Mouse (Mus musculus) ES-E14 (cell line): ENCODE measurements at regions not wholly inside any gene's neighbourhood (a gene's known extent, or its start where the extent isn't known, plus 50 kb on each side); places are given as distances from the start of the nearest gene placed in this dataset.

Experiments used
- CHD2 ChIP-seq: IDR thresholded peaks from 2 replicates; pipeline ENCODE4 v1.6.1; 2014; ENCODE audit warnings: mild to moderate bottlenecking, low read depth, low read length, inconsistent platforms
- MAFK ChIP-seq: IDR thresholded peaks from 2 replicates; pipeline ENCODE4 v1.6.1; 2014; ENCODE audit warnings: mild to moderate bottlenecking, low read depth, low read length, inconsistent platforms; ENCODE audit not compliant: insufficient read depth
- ZNF384 ChIP-seq: IDR thresholded peaks from 2 replicates; pipeline ENCODE4 v1.6.1; 2012; ENCODE audit warnings: low read depth, low read length, inconsistent platforms

DNA sequence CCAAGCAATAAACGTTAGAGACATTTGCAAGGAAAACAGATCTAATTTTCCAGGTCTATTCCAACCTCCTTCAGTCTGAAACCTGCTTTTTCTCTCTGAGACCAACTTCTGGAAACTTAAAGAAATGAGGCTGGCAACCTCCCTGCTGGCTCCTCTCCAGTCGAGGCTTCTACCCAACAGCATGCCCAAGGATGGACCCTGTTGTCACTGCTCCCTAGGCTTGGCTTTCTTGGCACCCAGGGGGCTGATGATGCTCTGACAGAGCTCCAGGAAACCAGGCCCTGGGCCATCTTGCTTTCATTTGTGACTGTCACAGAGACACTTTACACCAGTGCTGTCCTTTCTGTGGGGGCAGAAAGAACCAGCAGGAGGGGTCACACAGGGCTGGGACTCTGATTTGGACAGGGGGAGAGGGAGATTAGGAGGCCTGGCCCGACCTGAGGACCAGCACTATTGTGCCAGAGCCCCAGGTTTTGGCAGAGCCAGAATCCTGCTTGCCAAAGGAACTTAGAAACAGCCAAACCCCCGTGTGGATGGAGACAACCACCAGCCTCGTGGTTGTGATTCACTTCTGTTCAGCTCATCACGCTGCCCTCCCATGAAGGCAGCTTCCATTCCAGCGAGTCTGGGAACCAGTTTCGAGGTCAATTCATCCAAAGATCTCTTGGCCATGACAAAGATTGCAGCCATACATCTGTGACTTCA lies 105.5 kb downstream of the Gm826 start:
- TF ChIP-seq ZNF384 = no peak
- TF ChIP-seq CHD2 = no peak
- TF ChIP-seq MAFK = no peak
